Mouse (Mus musculus): ENCODE measurements around the gene Pfn5. TPM values are rescaled to one million over a fixed set of nuclear protein-coding genes. Genes with fewer than 3 reads are reported as not detected.
"Not testable (repeated sequence)": the region's sequence is repeated elsewhere in the genome, so short reads cannot be mapped to it uniquely, and the experiment has no call there.

The Pfn5 gene
- not detected in 2 replicates for polyA plus RNA-seq (2015; fragmentation: Nextera tagmentation; extraction: Ambion mirVana)

GRCm38 (mm10) chrX:95557887-95558286 is at the start of gene Pfn5, which contains the start of gene Asb12:
Gene Pfn5 (plus strand): TSS chrX:95558104.
Gene Asb12 (minus strand): TSS chrX:95557987.
- no peaks in the 10 kb centered on the region for H3K4me1 ChIP-seq (ENCODE audit: control insufficient read depth, insufficient read depth, low read length)
- 83% methylated on average over 2 of the region's 2 CpGs for WGBS

DNA sequence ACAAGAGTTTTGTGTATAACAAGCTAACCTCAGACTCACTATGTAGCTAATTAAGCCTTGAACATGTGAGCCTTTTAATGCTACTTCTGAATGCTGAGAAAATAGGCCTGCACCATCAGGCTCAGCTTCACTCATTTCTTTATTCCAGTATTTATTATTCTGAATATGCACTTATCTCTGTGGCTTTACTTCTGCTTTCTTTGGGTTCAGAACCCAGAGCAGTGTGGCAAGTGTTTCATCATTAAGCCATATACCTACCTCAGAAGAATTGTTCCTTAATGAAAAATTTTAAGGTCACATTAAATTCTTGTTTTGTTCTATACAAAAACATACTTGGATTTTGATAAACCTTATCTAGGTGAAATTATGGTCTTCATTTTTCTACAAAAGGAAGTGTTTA is 34.0 kb upstream of the Pfn5 start:
- Histone ChIP-seq H3K4me3 (ENCODE audit: low read length) (no peak overlapping the region), H3K9ac (ENCODE audit: low read depth, low read length) (no peak overlapping the region), H3K9me3 (ENCODE audit: control insufficient read depth, low read length) (no peaks in the 10 kb centered on the region), H3K36me3 (ENCODE audit: control insufficient read depth, insufficient read depth, low read length) (no peaks in the 10 kb centered on the region), H3K27ac (ENCODE audit: low read length) (no peak overlapping the region), H3K27me3 (replicated peaks; ENCODE audit: control insufficient read depth, insufficient read depth, low read length) (no peaks in the 10 kb centered on the region), H3K4me1 (ENCODE audit: control insufficient read depth, insufficient read depth, low read length) (no peaks in the 10 kb centered on the region), H3K4me2 (ENCODE audit: low read depth, low read length) (no peak overlapping the region)
- no peak for ATAC-seq

More at GRCm38 (mm10) chrX:95557887-95558286, at the start of gene Pfn5, which contains the start of gene Asb12:
- Histone ChIP-seq H3K36me3 (ENCODE audit: control insufficient read depth, insufficient read depth, low read length) (no peaks in the 10 kb centered on the region), H3K27me3 (replicated peaks; ENCODE audit: control insufficient read depth, insufficient read depth, low read length) (no peaks in the 10 kb centered on the region), H3K4me2 (ENCODE audit: low read depth, low read length) (no peak within 1 kb of the TSS), H3K9me3 (ENCODE audit: control insufficient read depth, low read length) (no peaks in the 10 kb centered on the region), H3K27ac (ENCODE audit: low read length) (no peak within 1 kb of the TSS), H3K4me3 (ENCODE audit: low read length) (no peak within 1 kb of the TSS), H3K9ac (ENCODE audit: low read depth, low read length) (no peak within 1 kb of the TSS)
- no peak for ATAC-seq

DNA sequence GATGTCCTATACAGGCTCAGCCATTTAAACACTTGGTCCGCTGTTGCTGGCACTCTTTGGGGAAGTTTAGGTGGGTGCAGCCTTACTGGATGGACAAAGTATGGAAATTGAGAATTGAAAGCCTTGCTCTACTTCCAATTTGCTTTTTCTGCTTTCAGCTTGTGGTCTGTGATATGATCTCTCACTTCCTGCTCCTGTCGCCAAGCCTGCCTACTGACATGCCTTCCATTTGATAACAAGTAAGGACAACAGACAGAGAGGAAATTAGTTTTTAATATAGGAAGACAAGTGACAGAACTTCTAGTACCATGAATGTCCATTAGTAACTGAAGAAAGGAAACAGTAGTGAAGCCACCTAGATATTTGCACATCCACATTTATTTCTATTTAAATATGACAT is 32.7 kb upstream of the Pfn5 start:
- Histone ChIP-seq H3K36me3 (ENCODE audit: control insufficient read depth, insufficient read depth, low read length) (no peaks in the 10 kb centered on the region), H3K4me1 (ENCODE audit: control insufficient read depth, insufficient read depth, low read length) (no peaks in the 10 kb centered on the region), H3K9ac (ENCODE audit: low read depth, low read length) (no peak overlapping the region), H3K4me2 (ENCODE audit: low read depth, low read length) (no peak overlapping the region), H3K4me3 (ENCODE audit: low read length) (no peak overlapping the region), H3K27me3 (replicated peaks; ENCODE audit: control insufficient read depth, insufficient read depth, low read length) (no peaks in the 10 kb centered on the region), H3K27ac (ENCODE audit: low read length) (no peak overlapping the region), H3K9me3 (ENCODE audit: control insufficient read depth, low read length) (no peaks in the 10 kb centered on the region)
- WGBS: 73% methylated on average over 2 of the region's 2 CpGs
- ATAC-seq: no peak

- H3K4me1 ChIP-seq (ENCODE audit: control insufficient read depth, insufficient read depth, low read length); H3K27me3 ChIP-seq (replicated peaks; ENCODE audit: control insufficient read depth, insufficient read depth, low read length); H3K9ac ChIP-seq (ENCODE audit: low read depth, low read length); H3K9me3 ChIP-seq (ENCODE audit: control insufficient read depth, low read length); H3K36me3 ChIP-seq (ENCODE audit: control insufficient read depth, insufficient read depth, low read length); ATAC-seq; H3K4me3 ChIP-seq (ENCODE audit: low read length); H3K27ac ChIP-seq (ENCODE audit: low read length); H3K4me2 ChIP-seq (ENCODE audit: low read depth, low read length): not testable (repeated sequence)
- 83% methylated on average over 2 of the region's 2 CpGs for WGBS
Measured at GRCm38 (mm10) chrX:95535493-95535892, 22.4 kb upstream of the Pfn5 start.

DNA sequence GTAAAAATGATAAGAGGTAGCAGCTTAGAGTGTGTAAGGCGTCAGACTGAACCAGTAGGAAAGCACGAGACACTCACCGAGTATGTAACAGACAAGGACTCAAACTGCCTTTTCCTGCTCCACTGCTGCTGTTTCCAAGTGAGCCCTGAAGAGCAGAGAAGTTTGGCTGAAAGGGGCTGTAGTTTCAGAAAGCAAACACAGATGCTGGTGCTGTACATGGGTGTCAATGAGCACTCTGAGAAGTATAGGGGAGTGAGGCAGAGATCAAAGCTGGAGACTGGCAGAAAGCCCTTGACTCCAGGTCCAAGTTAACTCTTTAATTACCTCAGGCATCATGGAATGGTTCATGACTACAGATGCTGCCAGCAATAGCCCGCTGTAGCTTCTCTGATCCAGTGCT is 3.6 kb upstream of the Pfn5 start:
- Histone ChIP-seq H3K27ac (ENCODE audit: low read length) (no peak overlapping the region), H3K4me2 (ENCODE audit: low read depth, low read length) (no peak overlapping the region), H3K9me3 (ENCODE audit: control insufficient read depth, low read length) (no peaks in the 10 kb centered on the region), H3K27me3 (replicated peaks; ENCODE audit: control insufficient read depth, insufficient read depth, low read length) (no peaks in the 10 kb centered on the region), H3K4me3 (ENCODE audit: low read length) (no peak overlapping the region), H3K36me3 (ENCODE audit: control insufficient read depth, insufficient read depth, low read length) (no peaks in the 10 kb centered on the region), H3K9ac (ENCODE audit: low read depth, low read length) (no peak overlapping the region), H3K4me1 (ENCODE audit: control insufficient read depth, insufficient read depth, low read length) (no peaks in the 10 kb centered on the region)
- no peak for ATAC-seq
- WGBS: 58% methylated on average over 4 of the region's 4 CpGs

- WGBS: 49% methylated on average over 5 of the region's 5 CpGs
- Histone ChIP-seq H3K4me3 (ENCODE audit: low read length) (no peak overlapping the region), H3K27ac (ENCODE audit: low read length) (no peak overlapping the region), H3K36me3 (ENCODE audit: control insufficient read depth, insufficient read depth, low read length) (no peaks in the 10 kb centered on the region), H3K9me3 (ENCODE audit: control insufficient read depth, low read length) (no peaks in the 10 kb centered on the region), H3K9ac (ENCODE audit: low read depth, low read length) (no peak overlapping the region), H3K27me3 (replicated peaks; ENCODE audit: control insufficient read depth, insufficient read depth, low read length) (no peaks in the 10 kb centered on the region), H3K4me1 (ENCODE audit: control insufficient read depth, insufficient read depth, low read length) (no peaks in the 10 kb centered on the region), H3K4me2 (ENCODE audit: low read depth, low read length) (no peak overlapping the region)
- ATAC-seq: peak; percentile 65; the same call in 1 of the 2 replicates
Measured at GRCm38 (mm10) chrX:95600609-95601008, 42.7 kb downstream of the Pfn5 start.

Other genes with a start within 250 kb of the Pfn5 start
- gene Amer1, start 113.2 kb upstream of the Pfn5 start, polyA plus RNA-seq (2015; fragmentation: Nextera tagmentation; extraction: Ambion mirVana): 7.4 and 8.5 TPM in 2 replicates
- 0.13 TPM in 1 of 2 replicates, not detected in the other for gene Asb12, start 117 bp upstream of the Pfn5 start, polyA plus RNA-seq (2015; fragmentation: Nextera tagmentation; extraction: Ambion mirVana)
- 12.1 and 13.1 TPM in 2 replicates for gene Zc4h2, start 100.4 kb downstream of the Pfn5 start, polyA plus RNA-seq (2015; fragmentation: Nextera tagmentation; extraction: Ambion mirVana)
- 1.1 and 1.3 TPM in 2 replicates for gene Zc3h12b, start 153.6 kb downstream of the Pfn5 start, polyA plus RNA-seq (2015; fragmentation: Nextera tagmentation; extraction: Ambion mirVana)